Mouse (Mus musculus): Measurements from ENCODE around the gene Dab2ip.

Dab2ip gene

DNA sequence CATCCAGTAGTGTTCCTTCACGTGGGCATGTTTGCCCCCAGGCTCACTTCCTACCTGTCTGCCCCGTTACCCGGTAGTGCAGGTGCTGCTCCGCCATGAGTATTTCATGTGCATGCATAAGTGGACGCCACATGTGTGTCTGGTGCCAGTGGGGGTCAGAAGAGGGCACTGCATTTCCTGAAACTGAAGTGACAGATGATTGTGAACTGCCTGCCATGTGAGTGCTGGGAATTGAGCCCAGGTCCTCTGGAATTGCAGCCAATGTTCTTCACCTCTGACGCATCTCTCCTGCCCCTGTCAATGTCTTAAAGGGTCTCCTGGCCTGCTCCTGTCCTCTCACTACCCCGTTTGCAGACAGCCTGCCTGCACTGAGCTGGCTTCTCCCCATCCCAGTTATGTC lies 143.9 kb downstream of the Dab2ip start:
- in situ Hi-C loops (cut with MseI, MboI) = no loop called here

- in situ Hi-C loops (cut with MseI, MboI) = no loop called here
Observed at GRCm38 (mm10) chr2:35702608-35703007, 144.5 kb downstream of the Dab2ip start.

GRCm38 (mm10) chr2:35703241-35703640 lies 145.2 kb downstream of the Dab2ip start:
- in situ Hi-C loops (cut with MseI, MboI) = no loop called here

DNA sequence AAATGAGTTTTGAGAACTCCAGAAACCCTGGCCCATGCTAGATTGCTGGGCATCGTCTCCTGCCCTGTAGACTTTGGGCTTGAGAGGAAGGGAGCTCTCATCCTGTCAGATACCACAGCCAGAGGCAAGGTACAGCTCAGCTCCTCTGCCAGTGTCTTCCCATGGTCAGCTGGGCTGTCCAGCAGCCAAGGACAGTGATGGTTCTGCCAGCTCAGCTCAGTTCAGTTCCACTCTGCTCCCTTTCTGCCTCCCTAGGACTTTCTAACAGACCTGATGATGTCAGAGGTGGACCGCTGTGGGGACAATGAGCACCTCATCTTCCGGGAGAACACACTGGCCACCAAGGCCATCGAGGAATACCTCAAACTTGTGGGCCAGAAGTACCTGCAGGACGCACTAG lies 154.5 kb downstream of the Dab2ip start:
- in situ Hi-C loops (cut with MseI, MboI) = no loop called here

GRCm38 (mm10) chr2:35713460-35713859 lies 155.4 kb downstream of the Dab2ip start:
- in situ Hi-C loops (cut with MseI, MboI) = no loop called here

- in situ Hi-C loops (cut with MseI, MboI) = loop anchor here in 1 of 2 experiments (5.0 kb wide), 1 partner anchor 62 kb away; no protein-coding TSS in a partner anchor
Observed at GRCm38 (mm10) chr2:35714742-35715167, 156.7 kb downstream of the Dab2ip start.

DNA sequence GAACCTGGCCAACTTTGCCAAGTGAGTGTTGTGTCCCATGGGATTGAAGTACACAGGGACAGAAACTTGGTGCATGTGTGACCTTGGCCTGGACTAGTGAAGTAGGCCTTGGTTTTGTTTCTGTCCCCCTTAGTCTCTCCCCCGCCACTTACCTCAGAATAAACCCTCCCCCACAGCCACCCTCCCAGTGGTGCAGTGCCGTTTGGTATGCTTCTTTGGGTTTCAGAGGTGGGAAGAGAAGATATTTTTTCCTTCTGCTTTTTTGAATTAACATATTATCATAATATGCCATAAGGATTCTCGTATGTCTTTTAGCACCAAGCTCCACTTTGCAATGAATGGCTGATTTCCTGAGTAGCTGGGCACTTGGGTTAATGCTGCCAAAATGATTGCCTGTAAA lies 157.4 kb downstream of the Dab2ip start:
- in situ Hi-C loops (cut with MseI, MboI) = loop anchor here in 1 of 2 experiments (5.0 kb wide), 1 partner anchor 63 kb away; no protein-coding TSS in a partner anchor

DNA sequence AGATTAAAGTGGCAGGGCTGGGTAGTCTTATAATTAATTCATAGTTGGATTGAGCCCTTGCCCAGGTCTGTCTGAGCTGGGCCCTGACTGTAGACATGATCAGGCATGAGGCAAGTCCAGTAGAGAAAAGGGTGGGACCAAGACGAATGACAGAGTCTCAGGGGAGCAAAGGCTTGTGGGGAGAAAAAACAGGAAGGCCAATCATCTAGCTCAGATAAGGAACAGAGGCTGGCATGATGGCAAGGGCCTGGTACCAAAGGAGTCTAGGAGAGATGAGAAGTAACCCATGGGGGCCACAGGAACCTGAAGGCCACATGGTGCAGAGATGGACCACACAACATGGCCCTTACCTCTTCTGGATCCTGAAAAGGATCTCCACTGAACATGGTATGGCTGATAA lies 158.1 kb downstream of the Dab2ip start:
- in situ Hi-C loops (cut with MseI, MboI) = loop anchor here in 1 of 2 experiments (5.0 kb wide), 1 partner anchor 64 kb away; no protein-coding TSS in a partner anchor

GRCm38 (mm10) chr2:35718003-35718500 lies 160.0 kb downstream of the Dab2ip start:
- in situ Hi-C loops (cut with MseI, MboI) = loop anchor here in 1 of 2 experiments (5.0 kb wide), 1 partner anchor 66 kb away; no protein-coding TSS in a partner anchor

DNA sequence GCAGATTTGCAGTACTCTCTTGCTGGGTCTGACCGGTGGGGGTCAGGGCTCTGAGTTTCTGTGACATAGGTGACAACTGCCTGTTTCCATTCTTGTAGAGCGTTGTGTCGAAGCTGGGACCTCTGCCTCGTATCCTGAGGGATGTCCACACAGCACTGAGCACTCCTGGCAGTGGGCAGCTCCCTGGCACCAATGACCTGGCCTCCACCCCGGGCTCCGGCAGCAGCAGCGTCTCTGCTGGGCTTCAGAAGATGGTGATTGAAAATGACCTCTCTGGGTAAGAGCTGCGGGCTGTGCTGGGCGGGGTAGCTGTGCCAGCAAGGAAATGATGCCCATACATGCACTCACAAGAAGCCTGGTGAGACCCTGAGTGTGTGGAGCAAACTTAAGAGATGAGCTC lies 160.6 kb downstream of the Dab2ip start:
- in situ Hi-C loops (cut with MseI, MboI) = loop anchor here in 1 of 2 experiments (5.0 kb wide), 1 partner anchor 66 kb away; no protein-coding TSS in a partner anchor

DNA sequence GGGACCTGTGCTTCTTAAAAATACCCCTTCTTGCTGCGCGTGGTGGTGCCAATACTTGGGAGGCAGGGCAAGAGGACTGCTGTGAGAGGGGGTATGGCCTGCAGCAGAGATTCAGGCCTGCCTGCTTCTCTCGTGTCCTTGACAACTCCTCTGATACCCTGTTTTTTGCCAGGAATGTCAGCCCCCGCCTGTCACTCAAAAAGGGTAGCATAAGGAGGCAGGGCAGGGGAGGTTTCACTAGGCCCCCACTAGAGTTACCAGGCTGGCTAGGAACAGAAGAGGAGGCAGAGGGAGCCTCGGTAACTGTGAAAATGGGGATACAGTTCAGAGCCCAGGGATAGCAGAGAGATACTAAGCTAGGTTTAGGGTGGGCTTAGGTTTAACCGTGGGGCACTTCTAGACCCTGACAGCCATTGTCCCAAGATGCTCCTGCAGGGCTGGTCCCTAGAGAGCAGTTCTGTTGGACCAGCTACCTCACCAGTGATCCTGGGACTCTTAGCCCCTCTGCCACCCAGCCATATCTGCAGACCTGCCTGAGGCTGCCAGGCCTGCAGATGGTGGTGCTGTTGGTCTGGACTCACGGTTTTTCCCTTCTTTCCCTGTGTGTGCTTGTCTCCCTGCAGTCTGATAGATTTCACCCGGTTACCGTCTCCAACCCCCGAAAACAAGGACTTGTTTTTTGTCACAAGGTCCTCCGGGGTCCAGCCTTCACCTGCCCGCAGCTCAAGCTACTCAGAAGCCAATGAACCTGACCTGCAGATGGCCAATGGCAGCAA lies 161.4 kb downstream of the Dab2ip start:
- in situ Hi-C loops (cut with MseI, MboI) = loop anchor here in 1 of 2 experiments (5.0 kb wide), 1 partner anchor 67 kb away; no protein-coding TSS in a partner anchor

DNA sequence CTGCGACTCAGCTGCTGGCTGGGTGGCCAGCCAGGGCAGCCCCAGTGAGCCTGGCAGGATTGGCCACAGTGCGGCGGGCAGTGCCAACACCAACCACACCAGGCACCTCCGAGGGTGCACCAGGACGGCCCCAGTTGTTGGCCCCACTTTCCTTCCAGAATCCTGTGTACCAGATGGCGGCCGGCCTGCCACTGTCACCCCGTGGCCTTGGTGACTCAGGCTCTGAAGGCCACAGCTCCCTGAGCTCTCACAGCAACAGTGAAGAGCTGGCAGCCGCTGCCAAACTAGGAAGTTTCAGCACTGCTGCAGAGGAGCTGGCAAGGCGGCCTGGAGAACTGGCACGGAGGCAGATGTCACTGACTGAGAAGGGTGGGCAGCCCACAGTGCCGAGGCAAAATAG lies 162.0 kb downstream of the Dab2ip start:
- in situ Hi-C loops (cut with MseI, MboI) = no loop called here

- in situ Hi-C loops (cut with MseI, MboI) = no loop called here
Observed at GRCm38 (mm10) chr2:35720550-35720949, 162.5 kb downstream of the Dab2ip start.

GRCm38 (mm10) chr2:35720956-35721355 lies 162.9 kb downstream of the Dab2ip start:
- in situ Hi-C loops (cut with MseI, MboI) = no loop called here

GRCm38 (mm10) chr2:35722821-35723220 lies 164.8 kb downstream of the Dab2ip start:
- in situ Hi-C loops (cut with MseI, MboI) = no loop called here

- in situ Hi-C loops (cut with MseI, MboI) = no loop called here
Observed at GRCm38 (mm10) chr2:35723267-35723666, 165.2 kb downstream of the Dab2ip start.

DNA sequence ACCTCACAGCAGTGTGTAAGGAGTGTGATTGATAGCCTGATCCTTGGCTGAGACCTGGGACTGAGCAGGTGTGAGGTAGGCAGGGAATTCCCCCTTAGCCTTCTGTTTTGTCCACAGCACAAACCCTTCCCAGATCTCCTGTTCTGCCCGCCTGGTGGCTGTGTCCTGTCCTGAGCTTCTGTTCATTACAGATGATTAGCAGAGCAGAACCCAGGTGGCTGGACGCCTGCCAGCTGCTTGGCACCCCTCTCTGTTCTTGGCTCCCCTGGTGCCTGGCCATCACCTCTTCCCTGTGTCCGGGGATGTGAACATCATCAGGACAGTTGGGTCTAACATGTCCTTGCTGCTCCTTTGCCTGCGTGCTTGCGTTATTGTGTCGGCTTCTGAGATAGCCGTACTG lies 165.6 kb downstream of the Dab2ip start:
- in situ Hi-C loops (cut with MseI, MboI) = no loop called here

DNA sequence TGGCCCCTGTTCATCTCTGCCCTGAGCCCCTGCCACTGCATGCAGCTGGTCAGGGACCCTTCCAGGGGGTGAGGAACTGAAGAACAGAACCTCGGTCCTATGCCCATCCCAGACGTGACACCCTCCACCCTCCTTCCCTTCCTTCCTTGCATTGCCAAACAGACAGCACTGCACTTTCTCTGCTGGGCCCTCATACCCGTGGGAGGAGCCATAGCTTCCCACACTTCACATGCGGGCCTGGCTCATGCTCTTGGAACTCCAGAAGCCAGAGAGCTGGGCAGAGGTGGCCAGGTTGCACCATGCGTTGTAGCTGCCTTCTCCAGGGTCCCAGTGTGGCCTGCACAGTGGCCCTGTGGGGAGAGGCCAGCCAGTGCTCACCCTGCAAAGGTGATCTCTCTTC lies 170.6 kb downstream of the Dab2ip start:
- in situ Hi-C loops (cut with MseI, MboI) = no loop called here

GRCm38 (mm10) chr2:35729077-35730065 lies 171.3 kb downstream of the Dab2ip start:
- in situ Hi-C loops (cut with MseI, MboI) = loop anchor here (5.0 to 10.0 kb wide), 3 partner anchors 77 to 185 kb away; no protein-coding TSS in a partner anchor

GRCm38 (mm10) chr2:35731671-35732449 lies 173.8 kb downstream of the Dab2ip start:
- in situ Hi-C loops (cut with MseI, MboI) = loop anchor here (5.0 to 10.0 kb wide), 3 partner anchors 80 to 187 kb away; no protein-coding TSS in a partner anchor

DNA sequence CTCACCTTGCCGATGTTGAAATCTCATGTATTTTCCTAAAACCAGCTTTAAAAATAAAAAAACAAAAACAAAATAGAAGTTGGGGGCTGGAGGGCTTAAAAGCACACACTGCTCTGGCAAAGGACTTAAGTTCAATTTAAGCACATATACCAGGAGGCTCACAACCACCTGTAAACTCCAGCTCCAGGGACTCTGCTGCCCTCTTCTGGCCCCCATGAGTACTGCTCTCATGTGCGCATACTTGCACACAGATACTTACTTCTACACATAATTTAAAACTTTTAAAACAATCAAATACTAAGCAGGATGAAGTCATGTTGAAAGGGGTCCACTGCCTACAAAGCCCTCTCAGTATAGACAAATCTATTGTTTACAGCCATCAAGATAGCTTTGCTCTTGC lies 176.9 kb downstream of the Dab2ip start:
- in situ Hi-C loops (cut with MseI, MboI) = loop anchor here (10.0 kb wide), 2 partner anchors 170 to 190 kb away; no protein-coding TSS in a partner anchor
